Mouse (Mus musculus): ENCODE measurements around the gene Fzd2. TPM values are rescaled to one million over a fixed set of nuclear protein-coding genes. Genes with fewer than 3 reads are reported as not detected.

Fzd2 gene
- polyA plus RNA-seq, 1 experiment from 2014 or later: 7.4 TPM

DNA sequence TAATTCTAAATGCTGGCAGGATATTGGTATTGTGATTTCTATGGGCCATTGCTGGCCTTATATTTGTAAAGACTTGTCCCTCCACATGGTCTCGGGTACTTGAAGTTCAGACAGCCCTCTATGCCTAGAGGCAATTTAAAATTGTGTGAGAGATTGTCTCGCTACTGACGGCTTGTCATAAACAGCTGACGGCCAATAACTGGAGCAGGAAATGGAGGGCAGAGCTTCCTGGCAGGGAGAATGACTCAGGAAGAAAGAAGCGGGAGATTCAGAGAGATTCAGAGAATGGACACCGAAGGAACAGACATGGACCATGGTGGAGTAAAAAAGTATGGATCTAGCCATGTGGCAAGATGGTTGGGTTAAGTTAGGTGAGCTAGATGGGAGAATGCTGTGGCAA, 52.7 kb downstream of the Fzd2 start:
- Histone ChIP-seq H3K27me3 (replicated peaks) (no peaks in the 10 kb centered on the region), H3K4me3 (no peak overlapping the region), H3K4me2 (no peak overlapping the region), H3K4me1 (no peaks in the 10 kb centered on the region), H3K36me3 (replicated peaks) (no peaks in the 10 kb centered on the region), H3K9me3 (no peaks in the 10 kb centered on the region), H3K27ac (no peak overlapping the region), H3K9ac (no peak overlapping the region)
- no peak for ATAC-seq (replicated peaks)
- WGBS: 81% methylated on average over 6 of the region's 6 CpGs

Other genes starting within 250 kb of the Fzd2 start
- gene Slc4a1, start 238.2 kb upstream of the Fzd2 start, polyA plus RNA-seq (2015; fragmentation: Nextera tagmentation; extraction: Ambion mirVana): 2.9 and 3.8 TPM in 2 replicates
- 160 and 165 TPM in 2 replicates for gene Rundc3a, start 211.0 kb upstream of the Fzd2 start, polyA plus RNA-seq (2015; fragmentation: Nextera tagmentation; extraction: Ambion mirVana)
- 146 and 168 TPM in 2 replicates for gene Slc25a39, start 196.4 kb upstream of the Fzd2 start, polyA plus RNA-seq (2015; fragmentation: Nextera tagmentation; extraction: Ambion mirVana)
- gene Grn, start 174.1 kb upstream of the Fzd2 start, polyA plus RNA-seq (2015; fragmentation: Nextera tagmentation; extraction: Ambion mirVana): 75.2 and 82.0 TPM in 2 replicates
- 28.7 and 36.4 TPM in 2 replicates for gene Fam171a2, start 156.7 kb upstream of the Fzd2 start, polyA plus RNA-seq (2015; fragmentation: Nextera tagmentation; extraction: Ambion mirVana)
- gene Itga2b, start 134.3 kb upstream of the Fzd2 start, polyA plus RNA-seq (2015; fragmentation: Nextera tagmentation; extraction: Ambion mirVana): 9.0 TPM in 2 replicates
- 72.7 and 76.4 TPM in 2 replicates for gene Gpatch8, start 48.0 kb upstream of the Fzd2 start, polyA plus RNA-seq (2015; fragmentation: Nextera tagmentation; extraction: Ambion mirVana)
- 1.9 and 3.4 TPM in 2 replicates for gene Gm11627, start 24.9 kb upstream of the Fzd2 start, polyA plus RNA-seq (2015; fragmentation: Nextera tagmentation; extraction: Ambion mirVana)
- gene Meioc, start 59.3 kb downstream of the Fzd2 start, polyA plus RNA-seq (2015; fragmentation: Nextera tagmentation; extraction: Ambion mirVana): 0.13 TPM in 1 of 2 replicates, not detected in the other
- 36.6 and 37.4 TPM in 2 replicates for gene Ccdc43, start 93.4 kb downstream of the Fzd2 start, polyA plus RNA-seq (2015; fragmentation: Nextera tagmentation; extraction: Ambion mirVana)
- 34.4 and 40.4 TPM in 2 replicates for gene Adam11, start 157.0 kb downstream of the Fzd2 start, polyA plus RNA-seq (2015; fragmentation: Nextera tagmentation; extraction: Ambion mirVana)
- gene Gjc1, start 215.3 kb downstream of the Fzd2 start, polyA plus RNA-seq (2015; fragmentation: Nextera tagmentation; extraction: Ambion mirVana): 36.9 TPM in 2 replicates
- 13.7 and 14.8 TPM in 2 replicates for gene Higd1b, start 231.5 kb downstream of the Fzd2 start, polyA plus RNA-seq (2015; fragmentation: Nextera tagmentation; extraction: Ambion mirVana)